Mouse (Mus musculus) NIH3T3 (cell line): ENCODE measurements at regions not wholly inside any gene's neighbourhood (a gene's known extent, or its start where the extent isn't known, plus 50 kb on each side); places are given as distances from the start of the nearest gene placed in this dataset.
A peak's percentile ranks its signal among the peaks of the same experiment; 100 is the strongest.

ENCODE experiments used
- DNase-seq: peaks from one replicate; pipeline ENCODE4 v3.0.0-alpha.2; 2012; ENCODE audit warnings: low read depth

DNA sequence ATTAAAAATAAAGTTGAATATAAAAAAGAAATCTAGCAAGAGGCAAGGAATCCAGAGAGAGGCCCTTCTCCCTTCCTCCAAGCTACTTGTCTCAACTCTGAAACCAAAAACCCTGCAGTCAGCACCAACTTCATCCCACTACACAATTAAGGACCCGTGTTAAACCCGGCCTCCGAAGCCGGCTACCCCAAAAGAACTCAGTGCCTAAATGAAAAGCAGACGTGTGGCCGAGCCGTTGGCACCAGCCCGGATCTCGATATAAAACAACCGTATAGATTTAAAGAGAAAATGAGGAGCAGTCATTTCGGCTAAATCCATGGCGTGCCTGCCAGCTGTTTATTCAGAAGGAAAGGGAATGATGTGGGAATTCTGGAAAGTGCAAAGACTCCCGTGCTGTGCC lies 384.7 kb upstream of the Dynlrb2 start:
- DNase-seq, result no peak

DNA sequence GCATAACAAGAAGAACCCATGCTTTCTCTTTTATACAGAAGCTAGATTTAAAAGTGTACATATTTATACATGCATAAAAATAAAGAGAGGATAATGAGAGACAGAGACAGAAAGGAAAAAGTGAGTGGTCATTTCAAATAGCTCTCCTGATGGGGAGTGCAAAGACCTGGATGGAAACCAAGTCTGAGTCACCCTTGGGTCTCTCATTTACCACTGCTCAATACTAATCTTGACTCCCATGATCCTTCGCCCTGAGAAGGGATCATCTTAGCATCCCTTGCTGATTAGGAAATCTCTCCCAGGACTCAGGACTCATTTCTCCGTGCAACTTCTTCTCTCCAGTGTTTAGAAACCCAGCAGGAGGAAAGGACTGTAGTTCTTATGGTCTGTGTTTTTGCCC lies 386.9 kb upstream of the Dynlrb2 start:
- DNase-seq, result peak; percentile 23

DNA sequence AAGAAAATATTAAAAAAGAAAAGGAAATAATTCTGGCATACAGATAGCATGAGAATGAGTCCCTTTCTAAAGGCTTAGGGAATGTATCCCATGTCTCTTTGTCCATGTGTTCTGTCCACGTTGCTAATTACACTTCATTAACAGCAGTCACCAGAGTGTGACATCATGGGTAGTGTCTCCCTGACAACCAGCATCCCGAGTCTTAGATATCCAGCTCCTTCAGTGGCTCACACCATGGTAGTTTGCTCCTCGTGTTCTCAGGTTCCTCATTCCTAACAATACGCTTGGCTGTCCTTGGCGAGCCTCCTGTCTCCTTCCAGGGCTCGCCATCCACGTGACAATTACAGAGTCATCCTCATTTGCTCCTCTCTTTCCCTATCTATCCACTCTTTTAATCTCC lies 388.1 kb upstream of the Dynlrb2 start:
- no peak for DNase-seq

DNA sequence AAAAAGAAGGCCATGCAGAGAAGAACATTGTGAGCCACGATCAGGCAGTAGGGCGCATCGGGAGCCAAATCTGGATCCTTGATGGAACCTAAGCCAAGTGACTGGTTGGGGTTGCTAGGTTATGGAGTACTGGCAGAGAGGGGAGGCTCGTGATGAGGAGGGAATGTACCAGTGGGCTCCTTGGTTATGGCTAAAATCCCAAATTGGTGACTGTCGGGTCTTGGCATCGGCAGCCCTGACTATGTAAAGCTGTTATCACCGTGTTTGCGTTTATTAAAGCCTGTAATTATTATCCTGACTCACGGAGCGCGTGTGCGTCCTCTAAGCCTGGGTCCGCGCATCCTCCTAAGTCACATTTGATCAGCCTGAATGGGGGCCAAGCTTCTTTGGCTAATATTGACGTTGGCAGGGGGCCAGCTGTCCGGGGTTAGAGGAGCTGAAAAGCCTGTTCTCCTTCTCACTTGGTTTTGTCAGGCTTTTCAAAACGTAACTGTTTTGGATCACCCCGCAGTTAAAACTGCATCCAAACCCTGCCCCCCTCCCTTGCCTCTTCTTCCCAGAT lies 388.9 kb upstream of the Dynlrb2 start:
- DNase-seq, result peak; percentile 73

DNA sequence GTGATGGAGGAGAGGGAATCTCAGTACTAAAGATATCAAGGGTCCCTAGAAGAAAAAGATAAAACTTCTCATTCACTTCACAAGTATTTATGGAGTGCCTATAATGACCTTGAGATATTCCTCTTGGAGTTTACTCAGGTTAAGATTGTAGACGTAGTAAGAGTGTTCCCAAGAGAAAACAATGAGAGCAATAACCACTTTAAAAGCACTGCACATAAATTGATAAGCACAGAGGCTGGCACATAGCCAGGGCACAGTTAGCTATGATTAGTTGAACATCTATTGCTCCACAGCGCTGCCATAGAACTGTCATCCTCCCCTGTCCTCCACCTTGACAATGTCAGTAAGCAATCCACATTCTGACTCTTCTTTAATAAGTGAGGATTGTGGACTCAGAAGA lies 389.8 kb upstream of the Dynlrb2 start:
- peak; percentile 6 for DNase-seq

DNA sequence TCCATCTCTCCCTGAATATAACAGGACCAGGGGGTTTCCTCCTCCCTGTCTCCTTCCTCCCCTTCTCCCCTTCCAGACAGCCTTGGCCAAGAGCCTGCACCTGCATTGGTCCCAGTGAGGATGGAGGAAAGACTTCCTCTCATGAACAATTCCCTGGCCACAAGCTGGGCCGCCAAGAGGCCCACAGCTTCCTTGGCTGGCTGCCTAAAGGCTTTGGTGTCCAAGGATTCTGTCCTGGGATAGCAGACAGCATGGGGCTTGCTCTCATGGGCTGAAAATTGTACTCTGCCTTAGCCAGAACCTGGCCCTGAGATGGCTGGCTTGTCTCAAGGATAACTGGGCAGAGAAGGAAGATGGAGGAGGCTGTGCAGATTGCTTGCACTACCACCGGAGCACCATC lies 390.3 kb upstream of the Dynlrb2 start:
- DNase-seq, result peak; percentile 10

DNA sequence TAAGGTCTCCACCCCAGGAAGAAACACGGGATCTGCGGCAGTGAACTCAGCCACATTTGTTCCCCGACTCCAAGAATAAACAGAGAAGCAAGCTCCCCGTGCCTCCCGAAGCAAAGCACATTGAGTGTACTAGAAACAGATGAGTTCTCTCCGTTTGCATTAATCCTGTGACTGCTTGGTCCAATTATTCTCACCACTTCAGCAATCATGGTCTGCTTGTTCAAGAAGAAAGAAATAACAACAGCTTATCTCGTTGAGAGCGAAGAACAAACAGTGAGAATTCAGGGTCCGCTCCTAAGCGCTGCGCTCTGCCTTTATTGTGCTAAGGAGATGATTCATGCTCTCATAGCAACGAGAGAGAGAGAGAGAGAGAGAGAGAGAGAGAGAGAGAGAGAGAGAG lies 393.6 kb upstream of the Dynlrb2 start:
- DNase-seq, result no peak

DNA sequence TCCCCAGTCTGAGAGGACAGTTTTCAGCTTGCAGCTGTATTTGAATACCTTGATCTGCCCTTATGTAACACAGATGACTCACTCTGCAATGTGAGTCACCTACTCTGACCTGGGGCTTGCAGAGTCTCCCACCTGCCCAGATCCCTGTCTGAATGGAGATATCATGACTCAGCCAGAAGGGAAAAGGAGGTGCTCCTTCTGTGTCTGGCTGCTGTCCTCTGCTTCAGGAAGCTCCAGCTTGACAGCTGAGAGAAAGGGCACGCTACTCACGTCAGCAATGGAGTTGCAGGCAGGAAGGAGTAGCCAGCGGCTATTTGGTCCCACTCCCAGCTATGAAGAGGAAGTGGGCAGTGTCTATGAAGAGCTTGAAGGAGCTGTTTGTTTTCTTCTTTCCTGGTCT lies 389.1 kb upstream of the Maf start:
- DNase-seq, result no peak

DNA sequence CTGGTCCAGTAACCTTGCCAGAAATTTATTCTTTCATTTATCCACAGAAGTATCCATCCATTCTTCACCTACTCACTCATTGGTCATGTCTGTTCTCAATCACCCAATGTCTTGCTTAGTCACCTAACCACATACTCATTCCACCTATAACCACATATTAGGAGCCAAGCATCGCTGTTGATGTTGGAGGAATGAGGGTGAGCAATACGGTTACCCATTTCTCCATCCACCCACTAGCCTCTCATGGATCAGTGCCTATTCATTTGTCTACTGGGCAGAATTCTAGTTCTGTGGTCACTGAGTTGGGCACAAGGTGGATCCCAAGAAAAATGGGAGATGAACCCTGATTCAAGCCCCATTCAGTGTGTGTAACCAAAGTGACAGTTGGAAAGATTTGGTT lies 375.6 kb upstream of the Maf start:
- DNase-seq, result no peak

DNA sequence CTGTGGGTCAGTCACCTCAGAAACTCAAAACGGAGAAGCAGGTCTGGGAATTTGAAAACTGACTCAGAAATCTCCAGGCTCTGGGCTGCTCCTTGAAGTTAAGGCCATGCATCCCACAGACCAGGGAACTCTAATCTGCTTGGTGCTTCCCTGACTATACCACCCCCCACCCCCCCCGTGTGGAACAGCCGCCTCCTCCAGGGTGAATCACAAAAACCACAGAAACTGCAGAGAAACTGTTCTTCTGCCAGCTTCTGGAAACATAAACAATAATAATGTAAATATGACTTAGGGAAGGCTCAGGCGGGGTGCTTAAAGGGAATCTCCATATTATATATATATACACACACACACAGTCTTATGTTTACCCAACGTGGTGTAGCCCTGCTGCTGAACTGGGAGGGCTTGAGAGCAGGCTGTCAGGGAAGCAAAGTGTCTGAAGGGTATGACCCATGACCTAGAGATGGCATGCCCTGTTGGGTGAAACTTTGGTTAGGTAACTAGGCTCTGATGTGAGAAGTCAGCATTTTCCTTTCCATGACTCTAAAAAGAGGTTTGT lies 371.3 kb upstream of the Maf start:
- DNase-seq, result peak; percentile 80

DNA sequence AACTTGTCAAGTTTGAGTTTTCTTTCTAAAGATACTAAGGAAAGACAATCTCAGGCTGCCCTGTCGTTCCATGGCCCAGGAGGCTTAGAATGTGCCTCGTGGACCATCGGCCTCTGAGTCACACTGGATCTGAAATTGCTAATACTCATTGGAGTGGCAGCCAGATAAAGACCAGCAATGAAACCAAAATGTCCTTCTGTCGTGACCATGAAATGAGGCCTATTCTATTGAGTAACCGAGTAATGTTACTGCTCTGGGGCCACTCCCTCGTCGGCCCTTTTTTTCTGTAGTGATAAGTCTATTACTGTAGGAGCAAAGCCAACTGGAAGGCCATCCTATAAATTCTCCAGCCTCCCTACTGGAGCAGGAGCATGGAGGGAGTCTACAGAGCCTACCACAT lies 363.9 kb upstream of the Maf start:
- DNase-seq, result no peak

DNA sequence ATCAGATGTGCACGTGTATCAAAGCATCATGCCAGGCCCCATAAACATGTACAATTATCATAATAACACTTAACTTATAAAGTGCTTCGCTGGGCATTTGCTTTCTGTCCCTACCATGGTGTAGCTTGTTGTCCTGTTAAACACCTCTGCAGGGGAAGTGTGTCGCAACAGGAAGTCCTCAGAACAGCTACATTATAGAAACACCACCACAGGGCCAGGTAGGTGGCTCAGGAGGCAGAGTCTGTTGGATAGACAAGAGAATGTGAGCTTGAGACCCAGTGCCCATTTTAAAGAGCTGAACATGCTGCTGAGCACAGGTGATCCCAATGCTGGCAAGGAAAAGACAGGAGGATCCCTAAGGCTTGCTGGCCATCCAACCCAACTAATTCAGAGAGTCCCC lies 361.9 kb upstream of the Maf start:
- no peak for DNase-seq

DNA sequence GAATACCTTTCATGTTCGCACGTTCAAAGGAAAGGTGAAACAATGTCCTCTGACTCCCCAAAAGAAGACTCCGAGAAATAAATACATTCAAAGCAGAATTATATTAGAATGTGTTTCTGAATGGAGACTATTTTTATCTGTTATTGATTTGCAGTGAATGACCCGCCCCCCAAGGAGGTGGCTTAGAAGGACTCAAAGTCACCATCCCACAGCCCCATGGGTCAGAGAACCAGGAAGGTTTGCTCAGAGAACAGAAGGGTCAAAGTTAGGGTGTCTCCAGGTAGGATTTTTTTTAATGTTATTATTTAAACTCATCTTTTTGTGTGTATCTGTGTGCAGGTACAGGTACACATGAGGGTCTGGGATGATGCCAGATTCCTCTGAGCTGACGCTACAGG lies 360.4 kb upstream of the Maf start:
- no peak for DNase-seq

DNA sequence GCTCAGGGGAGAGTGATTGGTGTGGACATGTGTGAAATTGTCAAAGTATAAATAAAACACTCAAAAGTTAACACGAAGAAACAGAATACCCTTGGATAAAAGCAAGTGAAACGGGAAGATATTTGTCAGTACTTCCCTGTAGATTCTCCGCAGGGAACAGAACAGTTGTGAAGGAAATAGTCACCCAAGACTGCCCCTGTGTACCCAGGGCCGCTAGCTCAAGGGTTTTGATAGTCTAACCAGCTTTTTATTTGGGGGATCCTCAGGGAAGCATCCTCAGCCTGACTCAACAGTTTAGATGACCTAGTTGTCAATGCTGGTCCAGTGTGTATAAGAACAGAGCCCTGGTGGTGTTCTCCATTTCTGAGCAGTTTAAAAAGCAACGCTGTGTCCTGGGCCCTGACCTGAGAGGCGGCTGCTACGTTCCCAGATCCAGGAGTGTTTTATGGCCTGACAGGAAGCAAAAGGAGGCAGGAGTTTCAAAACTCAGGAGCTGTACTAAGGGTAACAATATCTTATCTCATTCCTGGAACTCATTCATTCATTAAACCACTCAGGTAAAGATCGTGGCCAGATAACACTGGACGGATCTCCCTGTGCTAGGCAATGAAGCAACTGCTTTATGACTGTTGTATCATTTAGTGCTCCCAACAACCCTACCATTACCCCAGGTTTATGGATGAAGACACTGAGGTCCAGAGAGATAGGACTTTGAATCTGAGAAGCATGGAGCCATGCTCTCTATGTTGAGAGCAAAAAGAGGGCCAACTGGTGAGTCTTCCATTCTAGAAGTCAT lies 359.8 kb upstream of the Maf start:
- DNase-seq, result no peak

DNA sequence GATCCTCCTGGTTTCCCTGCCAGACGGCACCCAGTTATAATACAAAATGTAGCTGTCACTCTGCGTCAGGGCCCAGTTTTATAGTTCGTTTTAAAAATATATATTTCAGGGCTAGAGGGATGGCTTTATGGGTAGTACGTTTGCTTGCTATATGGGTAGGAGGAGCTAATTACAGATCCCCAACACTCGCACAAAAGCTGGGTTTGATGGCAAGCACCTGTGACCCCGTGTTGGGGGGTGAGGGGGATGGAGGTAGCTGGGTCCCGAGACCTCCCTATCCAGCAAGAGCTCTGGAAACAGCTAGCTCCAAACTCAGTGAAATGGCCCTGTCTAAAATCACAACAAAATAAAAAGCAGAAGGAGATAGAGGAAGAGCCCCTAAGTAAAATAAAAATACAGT lies 358.3 kb upstream of the Maf start:
- DNase-seq, result no peak

DNA sequence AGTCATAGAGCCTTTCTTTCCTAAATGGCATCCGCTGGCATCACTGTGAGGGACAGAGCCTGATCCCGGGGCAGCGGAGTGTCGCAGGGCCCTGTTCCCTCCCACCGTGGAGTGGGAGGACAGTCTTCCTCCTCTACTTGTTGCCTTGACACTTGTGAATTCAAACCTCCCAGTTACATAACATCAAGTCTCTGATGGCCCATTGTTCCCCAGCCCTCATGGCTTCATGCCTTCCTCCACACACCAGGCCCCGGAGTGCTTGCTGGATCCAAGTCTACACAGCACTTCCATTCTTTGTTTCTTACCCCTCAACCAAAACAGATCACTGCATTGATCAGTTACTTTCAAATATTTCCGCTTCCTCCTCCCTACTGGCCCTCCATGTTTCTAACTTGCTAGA lies 357.7 kb upstream of the Maf start:
- no peak for DNase-seq

DNA sequence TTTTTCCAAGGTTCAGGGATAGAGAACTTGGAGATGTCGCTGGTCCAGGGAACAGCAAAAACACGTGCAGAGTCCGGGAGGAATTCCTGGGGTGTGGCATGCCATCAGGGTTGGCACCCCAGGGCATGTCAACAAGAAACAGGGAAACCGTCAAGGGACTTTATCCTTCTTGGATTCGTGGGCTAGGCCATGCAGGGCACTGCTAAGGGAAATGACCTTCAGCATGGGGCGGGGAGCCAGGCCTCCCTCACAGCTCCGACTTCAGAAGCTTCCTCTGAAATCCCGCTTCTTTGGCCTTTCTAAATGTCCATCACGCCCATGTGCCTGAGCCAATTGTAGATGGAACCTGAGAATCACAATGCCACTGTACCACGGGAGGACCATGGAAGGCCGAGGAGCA lies 357.0 kb upstream of the Maf start:
- DNase-seq, result no peak

DNA sequence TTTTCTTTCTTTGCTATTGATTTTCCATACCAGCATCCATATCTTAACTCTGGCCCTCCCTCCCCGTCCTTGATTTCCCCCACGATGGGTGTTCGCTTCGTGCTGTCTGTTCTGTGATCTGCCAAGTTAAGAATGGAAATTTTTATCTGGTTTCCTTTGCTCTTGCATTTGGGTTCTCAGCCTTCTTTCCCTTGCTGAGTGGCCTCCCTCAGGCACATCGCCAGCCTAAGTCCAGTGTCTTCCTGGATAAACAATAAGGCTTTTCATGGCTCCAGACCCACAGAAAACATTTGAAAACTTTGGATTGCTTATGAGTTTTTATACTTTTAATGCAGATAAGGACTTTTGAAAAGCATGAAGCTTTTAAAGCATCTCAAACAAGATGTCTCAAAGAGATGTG lies 355.9 kb upstream of the Maf start:
- peak; percentile 15 for DNase-seq

DNA sequence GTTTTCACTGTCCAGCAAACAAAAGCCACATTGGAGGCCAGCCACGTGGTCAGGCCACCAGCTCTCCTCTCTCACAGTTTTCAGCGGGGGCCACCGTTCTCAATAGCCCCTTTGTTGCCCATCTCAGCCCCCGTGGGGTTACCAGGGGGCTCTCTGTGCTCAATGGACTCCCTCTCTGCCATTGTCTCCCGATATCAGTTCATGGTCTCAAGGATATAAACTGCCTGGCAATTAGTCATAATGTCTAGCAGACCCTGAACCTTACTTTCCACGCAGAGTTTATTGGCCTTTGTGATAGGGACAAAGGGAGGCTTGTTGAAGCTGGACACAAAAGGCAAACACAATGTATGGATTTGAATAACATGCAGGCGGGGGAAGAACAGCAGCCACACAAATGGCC lies 345.9 kb upstream of the Maf start:
- DNase-seq, result no peak

DNA sequence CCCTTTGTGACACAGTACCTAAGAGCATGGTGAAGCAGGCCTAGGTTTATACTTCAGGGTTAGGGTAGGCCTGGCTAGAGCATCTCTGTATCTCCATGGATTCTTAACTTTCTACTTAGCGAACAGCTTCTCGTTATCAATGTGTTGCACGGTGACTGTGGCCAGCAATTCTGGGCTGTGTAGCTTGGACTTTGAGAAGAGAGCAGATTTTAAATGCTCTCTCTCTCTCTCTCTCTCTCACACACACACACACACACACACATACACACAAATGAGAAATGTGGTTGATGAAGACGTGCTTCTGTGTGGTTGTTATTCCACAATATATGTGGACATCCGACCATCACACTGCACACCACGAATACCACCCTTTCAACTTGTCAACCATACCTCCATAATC lies 345.4 kb upstream of the Maf start:
- no peak for DNase-seq

DNA sequence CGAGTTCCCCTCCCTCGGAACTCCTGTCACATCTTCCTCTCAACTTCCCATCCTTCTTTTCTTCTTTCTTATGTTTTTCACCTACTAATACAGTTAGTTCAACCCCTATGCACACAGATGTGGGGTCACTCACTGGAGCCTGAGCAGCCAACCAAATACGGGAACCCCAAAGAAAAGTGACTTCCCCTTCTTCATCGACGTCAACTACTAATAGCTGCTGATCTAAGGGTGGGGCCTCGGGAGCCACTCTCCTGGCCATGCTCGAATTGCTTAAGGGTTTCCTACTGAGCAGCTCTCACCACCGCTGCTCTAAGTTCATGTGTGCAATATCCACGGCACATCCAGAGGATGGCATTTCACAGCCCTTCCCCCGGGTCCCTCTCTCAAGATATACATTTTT lies 340.9 kb upstream of the Maf start:
- DNase-seq, result no peak

DNA sequence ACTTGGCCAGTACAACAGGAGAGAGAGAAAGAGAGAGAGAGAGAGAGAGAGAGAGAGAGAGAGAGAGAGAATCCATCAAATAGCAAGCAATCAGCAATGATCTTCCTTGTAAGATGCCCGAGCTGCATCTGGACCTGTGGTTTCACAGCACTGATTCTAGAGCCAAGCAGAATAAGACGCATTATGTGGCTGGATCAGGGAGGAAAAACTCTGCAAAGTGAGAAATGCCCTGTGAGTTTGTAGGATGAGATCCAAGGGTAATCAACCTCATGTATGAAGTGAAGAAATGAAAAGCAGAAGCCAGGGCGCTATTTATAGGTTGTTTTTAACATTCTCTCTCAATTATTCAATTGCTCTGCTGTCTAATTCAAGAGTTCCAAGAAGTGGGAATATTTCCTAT lies 339.3 kb upstream of the Maf start:
- DNase-seq, result peak; percentile 3

DNA sequence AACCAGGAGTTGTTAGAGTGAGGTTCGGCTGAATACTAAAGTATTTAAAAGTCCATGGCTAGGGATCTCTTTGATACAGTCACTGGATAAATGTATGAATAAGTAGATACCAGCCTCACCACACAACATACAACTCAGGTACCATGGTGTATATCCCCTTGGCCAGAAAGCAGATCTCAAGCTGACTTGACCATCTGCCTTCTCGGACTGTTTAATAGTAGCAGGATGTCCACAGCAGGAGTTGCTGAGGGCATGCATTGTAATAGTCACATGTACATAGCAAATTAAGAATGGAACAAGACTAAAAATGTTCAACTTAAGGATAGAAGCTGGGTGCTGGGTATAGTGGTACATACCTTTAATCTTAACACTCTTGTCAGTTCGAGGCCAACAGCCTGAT lies 337.9 kb upstream of the Maf start:
- no peak for DNase-seq

DNA sequence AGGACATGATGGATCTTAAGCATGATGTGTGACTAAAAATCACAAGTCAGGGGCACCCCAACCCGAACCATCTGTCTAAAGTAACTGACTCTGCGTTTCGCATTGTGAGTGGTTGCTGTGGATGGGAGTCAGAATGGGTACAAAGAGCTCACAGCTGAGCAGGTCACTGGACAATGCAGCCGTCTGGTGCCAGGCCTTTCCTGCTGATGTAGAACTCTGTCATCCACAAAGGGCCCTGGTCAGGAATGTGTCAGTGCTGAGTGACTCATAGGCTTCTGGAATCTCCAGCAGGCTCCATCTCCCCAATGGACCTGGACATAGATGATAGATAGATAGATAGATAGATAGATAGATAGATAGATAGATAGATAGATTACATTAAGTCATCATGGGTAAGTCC lies 335.8 kb upstream of the Maf start:
- DNase-seq, result no peak
